Mouse (Mus musculus) kidney, adult 11 months (tissue): ENCODE results near the gene Serinc3.
A peak's percentile ranks its signal among the peaks of the same experiment; 100 is the strongest.
"Not testable (repeated sequence)": the region's sequence is repeated elsewhere in the genome, so short reads cannot be mapped to it uniquely, and the experiment has no call there.

Experiments used
- DNase-seq: peaks from one replicate; pipeline ENCODE4 v3.0.0; 2022

Serinc3 gene

GRCm38 (mm10) chr2:163662698-163663221 is 17.8 kb upstream of the Serinc3 start:
- no peak for DNase-seq

GRCm38 (mm10) chr2:163662076-163662475 is 17.1 kb upstream of the Serinc3 start:
- DNase-seq: no peak

GRCm38 (mm10) chr2:163661371-163661850 is 16.5 kb upstream of the Serinc3 start:
- peak; percentile 53 for DNase-seq

- DNase-seq: peak; percentile 35
Observed at GRCm38 (mm10) chr2:163660103-163660701, 15.3 kb upstream of the Serinc3 start.

- no peak for DNase-seq
Observed at GRCm38 (mm10) chr2:163659431-163659830, 14.5 kb upstream of the Serinc3 start.

GRCm38 (mm10) chr2:163658941-163659340 is 14.0 kb upstream of the Serinc3 start:
- peak; percentile 44 for DNase-seq

- peak; percentile 75 for DNase-seq
Observed at GRCm38 (mm10) chr2:163657975-163658886, 13.3 kb upstream of the Serinc3 start, which contains the start of gene Pkig. TSS of gene Pkig (plus strand) at chr2:163658386.

GRCm38 (mm10) chr2:163657486-163657885 is 12.6 kb upstream of the Serinc3 start:
- DNase-seq: no peak

- not testable (repeated sequence) for DNase-seq
Observed at GRCm38 (mm10) chr2:163655699-163656098, 10.8 kb upstream of the Serinc3 start.

- no peak for DNase-seq
Observed at GRCm38 (mm10) chr2:163646461-163647080, 1.6 kb upstream of the Serinc3 start.

GRCm38 (mm10) chr2:163645700-163646460 is 949 bp upstream of the Serinc3 start:
- DNase-seq: no peak

GRCm38 (mm10) chr2:163644047-163644446 is 884 bp downstream of the Serinc3 start:
- DNase-seq: no peak

- DNase-seq: no peak
Observed at GRCm38 (mm10) chr2:163643576-163643971, 1.4 kb downstream of the Serinc3 start.

GRCm38 (mm10) chr2:163642685-163643575 is 2.0 kb downstream of the Serinc3 start:
- DNase-seq: peak; percentile 80

GRCm38 (mm10) chr2:163641681-163642080 is 3.2 kb downstream of the Serinc3 start:
- DNase-seq: no peak

- DNase-seq: no peak
Observed at GRCm38 (mm10) chr2:163640493-163640892, 4.4 kb downstream of the Serinc3 start.

- DNase-seq: no peak
Observed at GRCm38 (mm10) chr2:163637655-163638266, 7.2 kb downstream of the Serinc3 start.

GRCm38 (mm10) chr2:163636057-163636456 is 8.9 kb downstream of the Serinc3 start:
- DNase-seq: no peak

GRCm38 (mm10) chr2:163634211-163634610 is 10.7 kb downstream of the Serinc3 start:
- no peak for DNase-seq

- no peak for DNase-seq
Observed at GRCm38 (mm10) chr2:163631715-163632114, 13.2 kb downstream of the Serinc3 start.

- no peak for DNase-seq
Observed at GRCm38 (mm10) chr2:163631223-163631622, 13.7 kb downstream of the Serinc3 start.
